Mouse (Mus musculus) neural tube, embryonic 13.5 days (tissue): ENCODE measurements at regions not wholly inside any gene's neighbourhood (a gene's known extent, or its start where the extent isn't known, plus 50 kb on each side); places are given as distances from the start of the nearest gene placed in this dataset.

ENCODE experiments used
- ATAC-seq: fragments of 200-750 bp; cut with Nextera tagmentation; 2 replicates; pipeline ENCODE4 v1.8.0; 2017; ENCODE audit warnings: low read depth, mild to moderate bottlenecking, moderate TSS enrichment, moderate library complexity
- H3K27ac ChIP-seq: fragments of 300-500 bp; sonication (generic); replicated peaks from 2 replicates; pipeline ENCODE4 v1.5.1; 2015; ENCODE audit warnings: moderate library complexity, mild to moderate bottlenecking, inconsistent platforms
- H3K27me3 ChIP-seq: fragments of 300-500 bp; sonication (generic); 2 replicates; pipeline ENCODE4 v1.6.1; 2015; ENCODE audit warnings: mild to moderate bottlenecking, inconsistent platforms
- H3K36me3 ChIP-seq: fragments of 300-500 bp; sonication (generic); 2 replicates; pipeline ENCODE4 v1.6.1; 2015; ENCODE audit warnings: mild to moderate bottlenecking, inconsistent platforms
- H3K4me1 ChIP-seq: fragments of 300-500 bp; sonication (generic); replicated peaks from 2 replicates; pipeline ENCODE4 v1.6.1; 2015; ENCODE audit warnings: inconsistent platforms
- H3K4me2 ChIP-seq: fragments of 300-500 bp; sonication (generic); 2 replicates; pipeline ENCODE4 v1.6.1; 2015; ENCODE audit warnings: inconsistent platforms, mild to moderate bottlenecking, moderate library complexity
- H3K4me3 ChIP-seq: fragments of 300-500 bp; sonication (generic); 2 replicates; pipeline ENCODE4 v1.5.1; 2015; ENCODE audit warnings: mild to moderate bottlenecking, inconsistent platforms
- H3K9ac ChIP-seq: fragments of 300-500 bp; sonication (generic); 2 replicates; pipeline ENCODE4 v1.6.1; 2015; ENCODE audit warnings: moderate library complexity, mild to moderate bottlenecking, inconsistent platforms
- H3K9me3 ChIP-seq: fragments of 300-500 bp; sonication (generic); 2 replicates; pipeline ENCODE4 v1.6.1; 2016; ENCODE audit warnings: inconsistent platforms

DNA sequence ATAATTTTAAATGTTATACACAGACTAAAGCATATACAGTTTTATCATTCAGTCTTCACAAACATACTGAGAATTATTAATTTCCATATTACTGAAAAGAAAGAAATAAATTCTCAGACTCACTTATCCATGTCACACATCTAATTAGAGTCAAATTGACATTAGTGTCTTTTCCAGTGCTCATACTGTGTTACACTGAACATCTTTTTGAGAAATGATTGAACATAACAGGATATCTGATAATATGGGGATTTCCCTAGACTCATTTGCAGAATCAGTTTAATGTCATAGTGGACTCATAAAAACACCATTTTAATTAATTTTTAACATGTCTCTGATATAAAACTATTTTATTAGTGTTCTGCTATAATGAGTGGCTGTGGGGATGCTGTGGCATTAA, 625.6 kb upstream of the Tmeff2 start:
- Histone ChIP-seq H3K27ac (no peak overlapping the region), H3K9ac (no peak overlapping the region), H3K4me1 (no peaks in the 10 kb centered on the region), H3K36me3 (no peaks in the 10 kb centered on the region), H3K4me3 (no peak overlapping the region), H3K4me2 (no peak overlapping the region), H3K27me3 (no peaks in the 10 kb centered on the region), H3K9me3 (no peaks in the 10 kb centered on the region)
- peak; percentile 61; the same call in 1 of the 2 replicates for ATAC-seq
